Mouse (Mus musculus) ES-Bruce4 (cell line): Measurements from ENCODE around the gene Prr12.

ENCODE experiments used
- CTCF ChIP-seq: IDR thresholded peaks from one replicate; pipeline ENCODE4 v1.8.1; 2011; ENCODE audit warnings: low read depth, low read length
- EP300 ChIP-seq: IDR thresholded peaks from 2 replicates; pipeline ENCODE4 v1.6.1; 2011; ENCODE audit warnings: low read depth, low read length; ENCODE audit not compliant: insufficient read depth
- POLR2A ChIP-seq: IDR thresholded peaks from one replicate; pipeline ENCODE4 v1.8.1; 2011; ENCODE audit warnings: low read length; ENCODE audit not compliant: insufficient read depth

- TF ChIP-seq CTCF (no peak), POLR2A (no peak), EP300 (no peak)
These were observed 5.2 kb downstream of the Prr12 start for GRCm38 (mm10) chr7:45047491-45047890.
